Mouse (Mus musculus): Measurements from ENCODE around the gene Nhs.

DNA sequence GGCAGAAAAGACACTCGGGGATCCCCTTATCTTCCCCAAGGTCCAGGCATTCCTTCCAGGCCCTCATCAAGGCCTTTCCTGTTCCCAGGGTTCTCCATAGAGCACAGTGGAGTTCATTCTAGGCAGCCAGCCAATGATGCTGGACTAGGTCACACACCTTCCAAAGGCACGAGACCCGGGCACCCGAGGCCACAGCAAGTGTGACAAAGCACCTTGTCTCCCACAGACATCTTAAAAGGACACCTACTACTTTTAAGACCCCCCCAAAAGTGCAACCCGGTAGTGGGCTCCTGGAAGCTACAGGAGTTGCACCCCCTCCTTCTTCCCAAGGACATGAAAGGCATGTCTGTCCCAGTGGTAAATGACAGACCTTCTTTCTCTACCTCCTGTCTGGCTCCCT lies 1.4 kb downstream of the Nhs start:
- TF ChIP-seq POLR2A (IDR thresholded peaks at IDR 0.05; ENCODE audit: extremely low read depth, insufficient read depth, low read length) (no peak), CTCF (IDR thresholded peaks at IDR 0.05; ENCODE audit: low read depth, low read length) (no peak)
